Mouse (Mus musculus): ENCODE measurements around the gene Ppp1r13b. TPM values are rescaled to one million over a fixed set of nuclear protein-coding genes. Genes with fewer than 3 reads are reported as not detected.
"Not testable (repeated sequence)": the region's sequence is repeated elsewhere in the genome, so short reads cannot be mapped to it uniquely, and the experiment has no call there.

The Ppp1r13b gene
- polyA plus RNA-seq (2015; fragmentation: Nextera tagmentation; extraction: Ambion mirVana), result 11.3 and 15.9 TPM in 2 replicates

DNA sequence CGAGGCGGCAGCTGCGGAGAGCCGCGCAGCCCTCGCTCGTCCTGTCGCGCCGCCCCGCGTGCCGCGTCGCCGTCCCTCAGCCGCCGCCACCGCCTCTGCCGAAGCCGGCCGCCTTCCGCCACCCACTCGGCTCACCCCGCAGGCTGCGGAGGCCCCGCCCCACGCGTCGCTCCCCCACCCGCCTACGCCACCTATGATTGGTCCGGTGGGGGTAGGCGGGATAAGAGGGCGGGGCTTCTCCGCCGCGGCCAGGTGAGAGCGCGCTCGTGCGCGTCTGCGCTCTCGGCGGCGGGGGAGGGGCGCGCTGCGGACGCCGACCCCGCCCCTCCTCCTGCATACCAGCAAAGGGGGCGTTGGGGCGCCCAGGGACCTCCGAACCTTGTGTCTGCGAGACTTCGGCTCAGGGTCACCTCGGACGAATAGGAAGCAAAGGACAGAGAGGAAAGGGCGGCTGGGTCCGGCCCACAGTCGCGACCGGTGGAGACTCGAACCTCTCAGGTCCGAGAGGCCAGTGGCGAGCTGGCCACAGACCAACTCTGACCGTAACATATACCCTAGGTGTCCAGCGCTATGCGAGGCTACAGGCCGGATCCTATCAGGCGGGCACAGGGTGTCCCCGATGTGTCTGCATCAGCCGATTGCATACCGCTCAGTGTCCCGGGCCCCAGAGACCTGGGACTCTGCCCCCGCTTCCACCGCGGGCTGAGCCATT is at the start of gene Ppp1r13b:
Gene Ppp1r13b (minus strand): TSS at position 141 of the 712 bp plus-strand sequence.
- under 1% methylated on average over 49 of the region's 80 CpGs for WGBS
- peak within 1 kb of the TSS; percentile 84 for H3K9ac ChIP-seq (ENCODE audit: low read length)
- peaks cover 12% of the 10 kb centered on the region; the same call in 1 of the 2 replicates for H3K4me1 ChIP-seq (replicated peaks; ENCODE audit: control insufficient read depth, insufficient read depth, low read length)
- peak within 1 kb of the TSS; percentile 94 for H3K4me2 ChIP-seq (ENCODE audit: low read depth, low read length)
- ATAC-seq (ENCODE audit: low read depth), result peak; percentile 98
- H3K27ac ChIP-seq (ENCODE audit: low read length), result peak within 1 kb of the TSS; percentile 90
- H3K27me3 ChIP-seq (ENCODE audit: control insufficient read depth, insufficient read depth, low read depth, low read length), result no peaks in the 10 kb centered on the region
- no peaks in the 10 kb centered on the region for H3K9me3 ChIP-seq (ENCODE audit: control insufficient read depth, low read length)
- peak within 1 kb of the TSS; percentile 86 for H3K4me3 ChIP-seq (ENCODE audit: low read length)
- H3K36me3 ChIP-seq (ENCODE audit: control insufficient read depth, insufficient read depth, low read length), result no peaks in the 10 kb centered on the region

DNA sequence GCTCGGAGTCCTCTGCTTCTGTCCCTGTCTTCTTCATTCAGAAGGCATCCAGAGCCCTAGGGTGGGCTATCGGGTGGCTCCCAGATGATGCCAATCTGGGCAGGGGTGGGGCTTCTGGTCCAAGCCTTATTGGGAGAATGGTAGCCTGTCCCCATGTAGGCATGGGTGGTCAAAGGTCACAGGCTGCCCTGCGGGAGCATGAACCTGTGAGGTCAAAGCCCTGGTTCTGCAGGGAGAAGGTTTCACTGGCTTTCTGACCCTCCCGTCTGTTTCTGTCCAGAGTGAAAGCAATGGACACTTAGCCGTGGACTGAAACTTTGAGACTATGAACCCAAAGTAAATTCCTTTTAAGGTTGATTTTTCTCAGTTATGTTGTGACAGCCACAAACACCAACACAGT is 48.3 kb upstream of the Ppp1r13b start:
- WGBS, result 78% methylated on average over 5 of the region's 5 CpGs
- no peak overlapping the region for H3K4me2 ChIP-seq (ENCODE audit: low read depth, low read length)
- no peak overlapping the region for H3K27ac ChIP-seq (ENCODE audit: low read length)
- H3K36me3 ChIP-seq (ENCODE audit: control insufficient read depth, insufficient read depth, low read length), result peaks cover 20% of the 10 kb centered on the region
- ATAC-seq (ENCODE audit: low read depth), result no peak
- H3K9ac ChIP-seq (ENCODE audit: low read length), result no peak overlapping the region
- H3K4me3 ChIP-seq (ENCODE audit: low read length), result no peak overlapping the region
- H3K9me3 ChIP-seq (ENCODE audit: control insufficient read depth, low read length), result no peaks in the 10 kb centered on the region
- peaks cover 3% of the 10 kb centered on the region for H3K4me1 ChIP-seq (replicated peaks; ENCODE audit: control insufficient read depth, insufficient read depth, low read length)
- no peaks in the 10 kb centered on the region for H3K27me3 ChIP-seq (ENCODE audit: control insufficient read depth, insufficient read depth, low read depth, low read length)

GRCm38 (mm10) chr12:111951701-111952100 is 43.8 kb upstream of the Ppp1r13b start:
- no peaks in the 10 kb centered on the region for H3K36me3 ChIP-seq (ENCODE audit: control insufficient read depth, insufficient read depth, low read length)
- H3K4me3 ChIP-seq (ENCODE audit: low read length), result no peak overlapping the region
- peak; percentile 26; the same call in 1 of the 2 replicates for ATAC-seq (ENCODE audit: low read depth)
- peaks cover 8% of the 10 kb centered on the region for H3K4me1 ChIP-seq (replicated peaks; ENCODE audit: control insufficient read depth, insufficient read depth, low read length)
- 18% methylated on average over 5 of the region's 5 CpGs for WGBS
- no peaks in the 10 kb centered on the region for H3K9me3 ChIP-seq (ENCODE audit: control insufficient read depth, low read length)
- no peak overlapping the region for H3K27ac ChIP-seq (ENCODE audit: low read length)
- no peak overlapping the region for H3K4me2 ChIP-seq (ENCODE audit: low read depth, low read length)
- H3K9ac ChIP-seq (ENCODE audit: low read length), result no peak overlapping the region
- H3K27me3 ChIP-seq (ENCODE audit: control insufficient read depth, insufficient read depth, low read depth, low read length), result no peaks in the 10 kb centered on the region

- 34% methylated on average over 5 of the region's 5 CpGs for WGBS
- no peaks in the 10 kb centered on the region for H3K36me3 ChIP-seq (ENCODE audit: control insufficient read depth, insufficient read depth, low read length)
- H3K9ac ChIP-seq (ENCODE audit: low read length), result no peak overlapping the region
- H3K4me2 ChIP-seq (ENCODE audit: low read depth, low read length), result no peak overlapping the region
- no peaks in the 10 kb centered on the region for H3K27me3 ChIP-seq (ENCODE audit: control insufficient read depth, insufficient read depth, low read depth, low read length)
- peaks cover 15% of the 10 kb centered on the region for H3K4me1 ChIP-seq (replicated peaks; ENCODE audit: control insufficient read depth, insufficient read depth, low read length)
- H3K9me3 ChIP-seq (ENCODE audit: control insufficient read depth, low read length), result no peaks in the 10 kb centered on the region
- H3K27ac ChIP-seq (ENCODE audit: low read length), result no peak overlapping the region
- no peak overlapping the region for H3K4me3 ChIP-seq (ENCODE audit: low read length)
- no peak for ATAC-seq (ENCODE audit: low read depth)
Observed at GRCm38 (mm10) chr12:111950486-111950885, 42.6 kb upstream of the Ppp1r13b start.

GRCm38 (mm10) chr12:111946716-111947115 is 38.8 kb upstream of the Ppp1r13b start:
- Histone ChIP-seq H3K4me3 (ENCODE audit: low read length) (no peak overlapping the region), H3K27ac (ENCODE audit: low read length) (peak overlapping the region; percentile 77), H3K27me3 (ENCODE audit: control insufficient read depth, insufficient read depth, low read depth, low read length) (no peaks in the 10 kb centered on the region), H3K36me3 (ENCODE audit: control insufficient read depth, insufficient read depth, low read length) (no peaks in the 10 kb centered on the region), H3K9me3 (ENCODE audit: control insufficient read depth, low read length) (no peaks in the 10 kb centered on the region), H3K4me1 (replicated peaks; ENCODE audit: control insufficient read depth, insufficient read depth, low read length) (peaks cover 32% of the 10 kb centered on the region), H3K9ac (ENCODE audit: low read length) (0 out of 2 replicates have a peak overlapping the region, but pooled peaks have one; percentile 19), H3K4me2 (ENCODE audit: low read depth, low read length) (no peak overlapping the region)
- WGBS, result 31% methylated on average over 2 of the region's 2 CpGs
- peak; percentile 45 for ATAC-seq (ENCODE audit: low read depth)

- not testable (repeated sequence) for H3K4me2 ChIP-seq (ENCODE audit: low read depth, low read length); H3K4me3 ChIP-seq (ENCODE audit: low read length)
- WGBS, result 35% methylated on average over 9 of the region's 15 CpGs
Observed at GRCm38 (mm10) chr12:111945765-111946655, 38.1 kb upstream of the Ppp1r13b start.

GRCm38 (mm10) chr12:111945115-111945514 is 37.2 kb upstream of the Ppp1r13b start:
- Histone ChIP-seq H3K4me2 (ENCODE audit: low read depth, low read length) (peak overlapping the region; percentile 12; the same call in 1 of the 2 replicates), H3K36me3 (ENCODE audit: control insufficient read depth, insufficient read depth, low read length) (no peaks in the 10 kb centered on the region), H3K9me3 (ENCODE audit: control insufficient read depth, low read length) (no peaks in the 10 kb centered on the region), H3K4me3 (ENCODE audit: low read length) (no peak overlapping the region), H3K9ac (ENCODE audit: low read length) (peak overlapping the region; percentile 40), H3K4me1 (replicated peaks; ENCODE audit: control insufficient read depth, insufficient read depth, low read length) (peaks cover 27% of the 10 kb centered on the region), H3K27ac (ENCODE audit: low read length) (peak overlapping the region; percentile 85), H3K27me3 (ENCODE audit: control insufficient read depth, insufficient read depth, low read depth, low read length) (no peaks in the 10 kb centered on the region)
- ATAC-seq (ENCODE audit: low read depth), result peak; percentile 55
- WGBS, result 12% methylated on average over 8 of the region's 8 CpGs

More at GRCm38 (mm10) chr12:111945765-111946655, 38.1 kb upstream of the Ppp1r13b start:
- H3K36me3 ChIP-seq (ENCODE audit: control insufficient read depth, insufficient read depth, low read length); H3K9me3 ChIP-seq (ENCODE audit: control insufficient read depth, low read length); H3K27me3 ChIP-seq (ENCODE audit: control insufficient read depth, insufficient read depth, low read depth, low read length): not testable (repeated sequence)
- Histone ChIP-seq H3K9ac (ENCODE audit: low read length) (peak overlapping the region; percentile 19; the same call in 1 of the 2 replicates), H3K27ac (ENCODE audit: low read length) (peak overlapping the region; percentile 85), H3K4me1 (replicated peaks; ENCODE audit: control insufficient read depth, insufficient read depth, low read length) (peaks cover 32% of the 10 kb centered on the region)
- peak; percentile 77 for ATAC-seq (ENCODE audit: low read depth)

GRCm38 (mm10) chr12:111944065-111944987 is 36.4 kb upstream of the Ppp1r13b start:
- not testable (repeated sequence) for H3K27me3 ChIP-seq (ENCODE audit: control insufficient read depth, insufficient read depth, low read depth, low read length); H3K36me3 ChIP-seq (ENCODE audit: control insufficient read depth, insufficient read depth, low read length); H3K9me3 ChIP-seq (ENCODE audit: control insufficient read depth, low read length)
- peak; percentile 62 for ATAC-seq (ENCODE audit: low read depth)
- Histone ChIP-seq H3K4me2 (ENCODE audit: low read depth, low read length) (peak overlapping the region; percentile 19), H3K27ac (ENCODE audit: low read length) (peak overlapping the region; percentile 85), H3K4me3 (ENCODE audit: low read length) (0 out of 2 replicates have a peak overlapping the region, but pooled peaks have one; percentile 8), H3K4me1 (replicated peaks; ENCODE audit: control insufficient read depth, insufficient read depth, low read length) (peaks cover 30% of the 10 kb centered on the region), H3K9ac (ENCODE audit: low read length) (peak overlapping the region; percentile 31; the same call in 1 of the 2 replicates)
- 39% methylated on average over 16 of the region's 20 CpGs for WGBS
